Mouse (Mus musculus): ENCODE measurements around the gene Pum2. TPM values are rescaled to one million over a fixed set of nuclear protein-coding genes. Genes with fewer than 3 reads are reported as not detected.

The Pum2 gene
- polyA plus RNA-seq, 1 experiment, result 79.5 TPM

- H3K27ac ChIP-seq (ENCODE audit: insufficient read depth, low read length), result no peak overlapping the region
- no peaks in the 10 kb centered on the region for H3K4me1 ChIP-seq (ENCODE audit: control insufficient read depth, insufficient read depth, low read length)
- no peak overlapping the region for H3K4me3 ChIP-seq (ENCODE audit: insufficient read depth, low read length)
- no peak for TF ChIP-seq CTCF (IDR thresholded peaks at IDR 0.05; ENCODE audit: extremely low read depth, insufficient read depth, low read length)
- TF ChIP-seq POLR2A (IDR thresholded peaks at IDR 0.05; ENCODE audit: extremely low read depth, insufficient read depth, low read length), result no peak
Measured at GRCm38 (mm10) chr12:8667473-8668255, 6.3 kb upstream of the Pum2 start.

DNA sequence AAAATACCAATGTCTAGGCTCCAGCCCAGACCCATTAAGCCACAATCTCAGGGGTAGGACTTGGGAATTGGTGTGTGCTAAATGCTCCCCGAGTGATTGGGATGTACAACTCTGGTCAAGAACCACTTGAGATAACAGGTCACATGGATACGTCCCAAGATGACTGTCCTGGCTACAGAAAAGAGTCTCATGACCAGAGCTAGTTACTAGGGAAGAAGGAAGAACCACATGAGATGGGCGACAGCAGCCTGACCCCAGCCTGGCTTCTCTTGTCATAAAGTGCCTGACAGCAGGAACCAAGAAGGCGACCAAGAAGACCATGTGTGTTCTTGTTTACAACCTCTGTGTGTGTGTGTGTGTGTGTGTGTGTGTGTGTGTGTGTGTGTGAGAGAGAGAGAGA lies 4.5 kb upstream of the Pum2 start:
- peaks cover 2% of the 10 kb centered on the region; the same call in 1 of the 2 replicates for H3K4me1 ChIP-seq (ENCODE audit: control insufficient read depth, insufficient read depth, low read length)
- H3K27ac ChIP-seq (ENCODE audit: insufficient read depth, low read length), result no peak overlapping the region
- no peak for TF ChIP-seq CTCF (IDR thresholded peaks at IDR 0.05; ENCODE audit: extremely low read depth, insufficient read depth, low read length)
- no peak for TF ChIP-seq POLR2A (IDR thresholded peaks at IDR 0.05; ENCODE audit: extremely low read depth, insufficient read depth, low read length)
- H3K4me3 ChIP-seq (ENCODE audit: insufficient read depth, low read length), result no peak overlapping the region

- no peak overlapping the region for H3K27ac ChIP-seq (ENCODE audit: insufficient read depth, low read length)
- TF ChIP-seq POLR2A (IDR thresholded peaks at IDR 0.05; ENCODE audit: extremely low read depth, insufficient read depth, low read length) (no peak), CTCF (IDR thresholded peaks at IDR 0.05; ENCODE audit: extremely low read depth, insufficient read depth, low read length) (no peak)
- H3K4me3 ChIP-seq (ENCODE audit: insufficient read depth, low read length), result no peak overlapping the region
- H3K4me1 ChIP-seq (ENCODE audit: control insufficient read depth, insufficient read depth, low read length), result peaks cover 2% of the 10 kb centered on the region; the same call in 1 of the 2 replicates
Measured at GRCm38 (mm10) chr12:8669846-8670245, 4.1 kb upstream of the Pum2 start.

DNA sequence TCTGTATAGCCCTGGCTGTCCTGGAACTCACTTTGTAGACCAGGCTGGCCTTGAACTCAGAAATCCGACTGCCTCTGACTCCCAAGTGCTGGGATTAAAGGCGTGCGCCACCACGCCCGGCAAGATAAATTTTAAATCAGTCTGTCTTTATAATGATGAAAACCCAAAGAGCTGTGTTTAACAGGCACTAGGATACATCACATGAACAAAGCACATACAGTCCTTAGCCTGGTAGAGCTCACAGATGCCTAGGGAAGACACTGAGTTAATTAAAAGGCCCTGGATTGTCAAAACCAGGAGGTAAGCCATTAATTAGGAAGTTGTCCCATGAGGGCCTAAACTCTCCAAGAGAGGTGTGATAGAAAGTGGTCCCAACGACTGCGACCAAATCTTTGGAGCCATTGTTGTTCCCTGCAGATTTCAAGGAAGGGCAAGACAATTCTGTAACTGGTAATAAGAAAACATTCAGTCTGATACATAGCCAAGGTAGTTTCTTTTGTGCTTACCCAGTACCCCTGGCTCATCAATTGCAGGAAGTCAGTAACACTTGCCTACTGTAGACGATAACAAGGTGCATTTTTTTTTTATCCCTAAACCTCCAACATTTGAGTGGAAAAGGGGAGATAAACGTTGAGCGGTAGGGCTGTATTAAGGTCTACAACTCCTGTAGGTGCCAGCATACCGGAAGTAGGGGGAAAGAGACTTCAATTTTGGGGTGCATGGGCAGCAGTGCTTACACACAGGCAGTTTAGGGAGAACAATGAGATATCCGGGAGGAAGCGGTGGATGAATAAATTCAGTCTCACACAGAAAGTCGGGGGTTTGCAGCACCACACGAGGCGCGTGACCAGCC lies 587 bp upstream of the Pum2 start:
- Histone ChIP-seq H3K4me3 (ENCODE audit: insufficient read depth, low read length) (peak overlapping the region; percentile 78), H3K4me1 (ENCODE audit: control insufficient read depth, insufficient read depth, low read length) (peaks cover 5% of the 10 kb centered on the region; the same call in 1 of the 2 replicates), H3K27ac (ENCODE audit: insufficient read depth, low read length) (peak overlapping the region; percentile 95)
- TF ChIP-seq CTCF (IDR thresholded peaks at IDR 0.05; ENCODE audit: extremely low read depth, insufficient read depth, low read length), result no peak
- no peak for TF ChIP-seq POLR2A (IDR thresholded peaks at IDR 0.05; ENCODE audit: extremely low read depth, insufficient read depth, low read length)

- Histone ChIP-seq H3K4me3 (ENCODE audit: insufficient read depth, low read length) (peak overlapping the region; percentile 78), H3K4me1 (ENCODE audit: control insufficient read depth, insufficient read depth, low read length) (peaks cover 5% of the 10 kb centered on the region; the same call in 1 of the 2 replicates), H3K27ac (ENCODE audit: insufficient read depth, low read length) (peak overlapping the region; percentile 92)
- TF ChIP-seq CTCF (IDR thresholded peaks at IDR 0.05; ENCODE audit: extremely low read depth, insufficient read depth, low read length), result no peak
- TF ChIP-seq POLR2A (IDR thresholded peaks at IDR 0.05; ENCODE audit: extremely low read depth, insufficient read depth, low read length), result no peak
Measured at GRCm38 (mm10) chr12:8674377-8674864, 487 bp downstream of the Pum2 start.

GRCm38 (mm10) chr12:8674891-8675341 lies 982 bp downstream of the Pum2 start:
- TF ChIP-seq CTCF (IDR thresholded peaks at IDR 0.05; ENCODE audit: extremely low read depth, insufficient read depth, low read length), result no peak
- no peak for TF ChIP-seq POLR2A (IDR thresholded peaks at IDR 0.05; ENCODE audit: extremely low read depth, insufficient read depth, low read length)
- peak overlapping the region; percentile 78 for H3K4me3 ChIP-seq (ENCODE audit: insufficient read depth, low read length)

DNA sequence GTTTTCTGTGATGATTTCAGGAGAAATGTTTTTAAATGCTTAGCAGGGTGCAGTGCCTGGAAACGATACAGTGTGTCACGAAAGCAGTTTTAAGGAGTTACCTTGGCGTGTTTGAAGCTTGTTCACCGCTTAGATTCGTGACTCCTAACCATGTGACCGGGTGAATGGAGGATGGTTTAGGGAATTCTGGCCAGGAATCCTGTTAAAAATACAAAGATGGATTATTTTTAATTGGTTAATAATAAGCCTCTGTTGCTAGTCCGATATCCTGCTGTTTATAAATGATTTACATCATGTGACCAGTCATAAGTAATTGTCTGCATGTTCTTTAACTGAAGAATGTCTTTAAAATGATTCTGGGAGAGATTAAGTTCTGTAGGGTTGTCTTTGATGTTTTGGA lies 1.4 kb downstream of the Pum2 start:
- H3K27ac ChIP-seq (ENCODE audit: insufficient read depth, low read length), result no peak overlapping the region
- TF ChIP-seq CTCF (IDR thresholded peaks at IDR 0.05; ENCODE audit: extremely low read depth, insufficient read depth, low read length), result no peak
- no peak for TF ChIP-seq POLR2A (IDR thresholded peaks at IDR 0.05; ENCODE audit: extremely low read depth, insufficient read depth, low read length)
- peaks cover 5% of the 10 kb centered on the region; the same call in 1 of the 2 replicates for H3K4me1 ChIP-seq (ENCODE audit: control insufficient read depth, insufficient read depth, low read length)
- peak overlapping the region; percentile 78 for H3K4me3 ChIP-seq (ENCODE audit: insufficient read depth, low read length)

More at GRCm38 (mm10) chr12:8674891-8675341, 982 bp downstream of the Pum2 start:
- Histone ChIP-seq H3K27ac (ENCODE audit: insufficient read depth, low read length) (no peak overlapping the region), H3K4me1 (ENCODE audit: control insufficient read depth, insufficient read depth, low read length) (peaks cover 5% of the 10 kb centered on the region; the same call in 1 of the 2 replicates)

- no peak for TF ChIP-seq CTCF (IDR thresholded peaks at IDR 0.05; ENCODE audit: extremely low read depth, insufficient read depth, low read length)
- no peak for TF ChIP-seq POLR2A (IDR thresholded peaks at IDR 0.05; ENCODE audit: extremely low read depth, insufficient read depth, low read length)
- no peak overlapping the region for H3K4me3 ChIP-seq (ENCODE audit: insufficient read depth, low read length)
- H3K4me1 ChIP-seq (ENCODE audit: control insufficient read depth, insufficient read depth, low read length), result peaks cover 5% of the 10 kb centered on the region; the same call in 1 of the 2 replicates
- no peak overlapping the region for H3K27ac ChIP-seq (ENCODE audit: insufficient read depth, low read length)
Measured at GRCm38 (mm10) chr12:8676341-8676740, 2.4 kb downstream of the Pum2 start.

DNA sequence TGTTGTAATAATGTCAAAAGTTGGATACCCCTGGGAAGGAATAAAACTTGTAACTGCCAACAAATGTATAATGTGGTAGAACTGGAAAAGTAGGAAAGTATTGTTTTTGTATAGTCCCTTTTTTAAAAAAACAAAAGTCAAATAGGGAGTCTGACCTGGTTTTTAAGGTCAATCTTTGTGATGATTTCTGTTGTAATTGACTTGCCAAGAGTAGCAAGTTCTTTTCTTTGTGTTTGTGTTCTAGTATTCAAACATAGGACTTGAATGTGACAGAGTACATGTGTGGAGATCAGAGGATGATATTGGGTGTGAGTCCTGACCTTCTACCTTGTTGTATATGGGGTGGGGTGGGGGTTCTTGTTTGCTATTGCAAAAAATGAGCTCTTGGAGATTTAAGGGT lies 4.0 kb downstream of the Pum2 start:
- Histone ChIP-seq H3K4me3 (ENCODE audit: insufficient read depth, low read length) (no peak overlapping the region), H3K27ac (ENCODE audit: insufficient read depth, low read length) (no peak overlapping the region), H3K4me1 (ENCODE audit: control insufficient read depth, insufficient read depth, low read length) (peaks cover 8% of the 10 kb centered on the region)
- no peak for TF ChIP-seq CTCF (IDR thresholded peaks at IDR 0.05; ENCODE audit: extremely low read depth, insufficient read depth, low read length)
- no peak for TF ChIP-seq POLR2A (IDR thresholded peaks at IDR 0.05; ENCODE audit: extremely low read depth, insufficient read depth, low read length)
